Mouse (Mus musculus) megakaryocyte progenitor cell, adult 5-6 weeks (primary cell): Measurements from ENCODE around the gene Pou2af1. TPM values are rescaled to one million over a fixed set of nuclear protein-coding genes. Genes with fewer than 3 reads are reported as not detected.
A peak's percentile ranks its signal among the peaks of the same experiment; 100 is the strongest.

Experiments
- ATAC-seq: replicated peaks from 2 replicates; pipeline ENCODE4 v1.8.0; 2016; ENCODE audit warnings: mild to moderate bottlenecking, moderate TSS enrichment, inconsistent platforms; ENCODE audit not compliant: poor library complexity
- total RNA-seq, 2 experiments: library from RNA; stranded (forward) in 1 of 2; stranded (reverse) in 1 of 2; fragments of 157-497, 149-512 nt in 1 of 2; fragments of 200-1000 nt in 1 of 2; gene quantifications; 2 replicates each; pipeline versions ENCODE4 v1.2.3 to v1.2.4; 2015 to 2017

Pou2af1 gene
- total RNA-seq (2015) (0.39 TPM in 1 of 2 replicates, not detected in the other), total RNA-seq (2017) (not detected in 2 replicates)

DNA sequence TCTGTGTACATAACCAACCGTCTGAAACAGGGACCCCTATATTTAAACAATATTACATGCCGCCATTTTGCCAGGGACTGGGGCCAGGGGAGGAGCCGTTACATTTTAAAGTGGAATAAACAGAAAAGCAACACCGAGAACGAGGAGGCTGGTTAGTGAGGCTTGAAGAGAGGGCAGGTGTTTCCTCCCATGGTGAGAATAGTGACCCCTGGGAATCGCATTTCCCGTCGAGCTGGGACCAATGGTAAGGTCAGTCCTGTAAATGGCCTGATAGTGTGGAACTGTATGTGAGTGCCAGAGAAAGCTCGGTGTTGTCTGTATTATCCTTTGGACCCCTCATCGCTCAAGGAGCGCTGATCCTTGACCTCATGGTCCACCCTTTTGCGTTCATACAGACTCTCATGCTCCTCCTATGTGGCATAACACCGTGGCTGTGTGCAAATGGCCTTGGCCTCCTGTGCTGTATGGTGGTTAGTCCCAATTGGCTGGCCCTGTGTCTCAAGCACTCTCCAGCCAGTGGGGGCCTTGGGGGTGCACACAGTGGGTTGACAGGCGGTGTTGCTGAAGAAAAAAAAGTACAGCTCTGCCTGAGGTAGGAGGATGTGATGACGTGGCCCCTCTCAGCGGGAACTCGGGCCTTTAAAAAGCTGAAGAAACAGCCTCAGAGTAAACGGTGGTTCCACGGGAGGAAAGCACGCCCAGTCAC, at the start of gene Pou2af1:
Gene Pou2af1, plus strand, starts transcription at position 686 of the 706 bp plus-strand sequence.
- ATAC-seq, result no peak

- no peak for ATAC-seq
Measured at GRCm38 (mm10) chr9:51163989-51164388, 49.5 kb upstream of the Pou2af1 start.

GRCm38 (mm10) chr9:51165312-51166180, 48.0 kb upstream of the Pou2af1 start, which contains the start of gene Gm32742:
Gm32742 (minus strand) TSS chr9:51165517.
- peak; percentile 50 for ATAC-seq

- peak; percentile 29; the same call in 1 of the 2 replicates for ATAC-seq
Measured at GRCm38 (mm10) chr9:51167954-51168353, 45.6 kb upstream of the Pou2af1 start.

DNA sequence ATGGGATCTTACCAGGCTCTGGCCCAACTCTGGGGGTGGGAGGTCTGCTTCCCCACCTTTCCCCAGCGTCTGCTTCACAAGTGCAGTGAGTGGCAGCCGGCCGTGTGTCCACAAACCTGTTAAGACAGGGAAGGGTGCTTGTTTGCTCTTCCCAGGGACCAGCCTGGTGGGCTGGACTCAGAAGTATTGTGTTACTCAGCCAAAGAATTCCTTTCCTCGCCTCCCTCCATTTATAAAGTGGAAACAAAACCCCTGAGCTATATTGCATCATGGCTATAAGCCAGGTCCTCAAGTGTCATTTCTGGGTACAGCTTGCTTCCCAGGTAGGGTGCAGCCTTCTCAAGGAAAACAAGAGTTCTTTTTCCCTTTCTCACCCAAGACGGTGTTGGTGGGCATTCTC, 44.8 kb upstream of the Pou2af1 start:
- ATAC-seq, result no peak

DNA sequence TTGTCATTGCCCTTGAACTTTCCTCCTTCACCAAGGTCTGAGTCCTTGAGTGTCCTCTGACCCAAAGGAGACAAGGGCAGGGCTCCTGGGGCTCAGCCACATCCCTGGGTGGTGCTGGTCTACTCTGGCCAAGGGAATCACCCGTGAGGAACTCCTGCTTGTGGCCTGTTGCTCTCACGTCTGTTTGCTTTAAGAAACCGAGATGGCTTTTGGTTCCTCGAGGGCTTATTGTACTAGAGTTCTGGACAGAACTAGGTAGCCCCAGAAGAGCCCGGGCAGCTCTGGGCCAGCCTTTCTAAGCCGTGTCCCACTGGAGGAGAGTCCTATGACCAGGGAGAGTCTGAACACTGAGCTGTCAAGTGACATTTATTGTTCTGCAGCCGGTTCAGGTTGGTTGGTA, 44.4 kb upstream of the Pou2af1 start:
- no peak for ATAC-seq

DNA sequence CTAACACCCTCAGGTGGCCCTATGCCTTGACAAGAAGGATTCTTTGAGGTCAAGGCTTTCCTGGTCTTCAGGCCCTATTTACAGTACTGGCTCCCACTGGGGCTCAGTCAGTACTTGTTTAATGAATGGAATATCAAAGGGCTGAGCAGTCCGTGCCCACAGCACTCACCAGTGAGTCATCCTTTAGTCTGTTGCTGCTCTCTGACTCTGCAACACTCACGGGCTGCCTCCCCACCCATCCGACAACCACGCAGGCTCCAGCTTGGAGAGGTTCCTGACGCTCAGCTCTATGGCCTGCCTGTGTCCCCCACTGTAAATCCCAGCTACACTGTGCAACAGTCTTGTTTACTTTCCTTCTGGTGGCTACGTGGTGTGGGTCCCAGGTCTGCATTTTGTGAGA, 43.2 kb upstream of the Pou2af1 start:
- no peak for ATAC-seq

DNA sequence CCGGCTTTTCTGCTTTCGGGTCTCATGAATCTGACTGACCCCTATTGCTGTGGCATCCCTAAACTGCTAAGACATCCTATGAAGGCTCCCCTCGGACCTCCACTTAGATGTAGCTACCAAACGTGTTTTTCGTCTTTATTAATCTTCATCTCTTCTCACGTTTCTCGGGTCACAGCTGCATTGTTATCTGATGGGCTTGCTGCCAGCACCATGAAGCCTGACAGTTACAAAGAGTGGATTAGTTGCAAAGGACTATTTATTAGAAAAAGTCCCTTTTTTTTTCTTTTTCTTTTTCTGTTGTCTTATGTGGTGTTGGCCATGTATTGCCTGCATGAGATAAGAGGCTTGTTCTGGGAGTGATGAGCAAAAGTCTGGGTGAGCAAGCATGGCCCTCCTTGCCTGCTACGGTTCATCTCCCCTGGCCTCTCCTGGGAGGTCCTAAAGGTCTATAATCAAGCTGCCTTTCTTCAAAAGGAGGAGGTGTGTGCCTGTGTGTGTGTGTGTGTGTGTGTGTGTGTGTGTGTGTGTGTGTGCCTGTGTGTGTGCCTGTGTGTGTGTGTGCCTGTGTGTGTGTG, 38.5 kb upstream of the Pou2af1 start:
- peak; percentile 80 for ATAC-seq

DNA sequence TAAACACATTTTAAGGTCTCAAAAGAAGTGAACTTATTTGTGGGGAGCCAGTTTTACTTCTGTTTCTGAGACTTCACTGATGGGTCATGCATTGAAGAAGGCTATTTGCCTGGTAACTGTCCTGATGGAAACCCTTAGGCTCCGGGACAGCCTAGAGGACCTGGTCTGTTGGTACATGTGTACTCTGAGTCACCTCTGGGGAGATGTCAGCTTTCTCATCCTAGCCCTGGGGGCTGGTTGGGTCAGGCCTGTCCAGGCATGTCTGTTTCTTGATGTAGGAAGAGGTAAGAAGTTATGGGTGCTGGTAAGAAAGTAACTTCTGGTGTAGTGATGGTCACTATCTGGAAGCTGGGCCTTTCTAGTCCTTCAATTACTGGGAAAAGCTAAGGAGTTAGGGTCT, 37.8 kb upstream of the Pou2af1 start:
- ATAC-seq, result no peak

- ATAC-seq, result no peak
Measured at GRCm38 (mm10) chr9:51178297-51178696, 35.2 kb upstream of the Pou2af1 start.

DNA sequence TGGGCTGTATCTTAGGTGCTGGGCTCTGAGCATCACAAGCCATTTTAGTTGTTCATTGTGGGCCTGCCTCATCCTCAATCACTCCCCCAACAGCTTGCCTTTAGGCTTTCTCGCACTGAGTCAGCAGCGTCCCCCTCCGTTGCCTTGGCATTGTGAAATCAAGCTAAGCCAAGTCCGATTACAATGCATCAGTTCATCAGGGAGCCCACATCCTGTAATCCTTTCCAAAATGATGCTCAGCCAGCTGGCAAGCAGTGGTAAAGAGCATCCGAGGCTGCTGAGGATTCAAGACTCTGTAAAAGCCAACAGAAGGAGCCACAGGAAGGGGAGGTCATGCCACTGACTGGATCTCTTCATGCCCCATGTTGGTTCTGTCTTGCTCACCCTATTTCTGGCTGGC, 32.9 kb upstream of the Pou2af1 start:
- no peak for ATAC-seq

DNA sequence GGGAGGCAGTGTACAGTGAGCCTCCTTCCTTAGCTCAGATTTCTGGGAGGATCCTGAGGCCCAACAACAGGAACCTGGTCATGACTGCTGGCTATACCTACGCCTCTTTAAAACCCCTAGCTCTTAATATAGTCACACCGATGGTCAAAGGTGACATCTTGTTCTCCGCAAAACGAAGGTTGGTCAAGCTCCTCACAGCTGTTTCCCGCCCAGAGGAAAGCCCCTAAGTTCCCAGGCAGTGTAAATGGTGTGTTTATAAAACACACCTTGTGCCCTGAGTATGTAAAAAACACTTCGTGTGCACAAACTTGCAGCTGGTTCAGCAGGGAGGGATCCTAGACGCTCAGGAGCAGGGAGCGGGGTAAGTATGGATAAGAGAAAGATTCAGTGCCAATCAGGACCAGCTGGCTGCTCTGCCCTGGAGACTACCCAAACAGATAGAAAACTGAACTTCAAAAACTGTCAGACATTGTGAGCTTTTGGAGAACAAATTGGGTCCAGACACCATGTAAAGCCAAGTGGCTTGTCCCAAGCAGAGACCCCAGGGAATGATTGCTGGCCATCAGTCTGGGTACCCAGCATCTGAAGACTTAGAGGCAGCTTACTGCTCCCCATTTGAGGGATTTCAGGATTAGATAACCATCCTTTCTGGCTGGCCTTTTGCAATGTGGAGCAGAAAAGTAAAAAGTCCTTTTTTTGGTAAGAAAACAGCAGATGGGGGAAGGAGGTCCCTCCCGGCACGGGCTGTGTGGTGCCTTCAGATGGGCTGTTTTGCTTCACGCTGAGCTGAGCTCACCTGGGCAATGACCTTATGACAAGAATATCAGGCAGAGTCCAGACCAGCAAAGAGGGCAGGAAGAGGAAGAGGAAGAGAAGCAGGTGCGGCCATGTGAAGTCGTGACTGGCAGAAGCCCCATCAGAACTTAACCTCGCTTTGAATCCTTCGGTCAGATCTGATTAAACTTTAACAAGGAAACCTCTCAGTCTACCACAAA, 30.5 kb upstream of the Pou2af1 start:
- ATAC-seq, result no peak

- ATAC-seq, result no peak
Measured at GRCm38 (mm10) chr9:51185386-51185785, 28.1 kb upstream of the Pou2af1 start.

GRCm38 (mm10) chr9:51185871-51186270, 27.6 kb upstream of the Pou2af1 start:
- no peak for ATAC-seq

DNA sequence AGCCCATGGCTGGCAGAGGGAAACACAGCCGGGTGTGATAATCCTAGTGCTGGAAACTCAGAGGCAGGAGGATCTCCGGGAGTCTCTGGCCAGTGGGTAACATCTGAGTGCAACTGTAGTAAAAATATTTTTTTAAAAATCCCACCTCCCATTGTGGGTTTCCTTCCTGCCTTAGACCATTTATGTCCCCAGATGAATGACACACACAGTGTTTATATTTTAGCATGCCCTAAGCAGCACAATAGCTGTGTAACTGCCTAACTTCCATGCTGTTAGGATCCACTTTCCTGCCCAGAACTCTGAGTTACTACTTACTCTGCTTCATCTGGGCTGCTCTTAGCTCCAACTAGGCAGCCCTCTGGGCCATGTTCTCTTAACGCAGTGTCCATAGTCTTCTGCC, 22.9 kb upstream of the Pou2af1 start:
- ATAC-seq, result no peak

- ATAC-seq, result peak; percentile 54; the same call in 1 of the 2 replicates
Measured at GRCm38 (mm10) chr9:51194790-51195189, 18.7 kb upstream of the Pou2af1 start.

DNA sequence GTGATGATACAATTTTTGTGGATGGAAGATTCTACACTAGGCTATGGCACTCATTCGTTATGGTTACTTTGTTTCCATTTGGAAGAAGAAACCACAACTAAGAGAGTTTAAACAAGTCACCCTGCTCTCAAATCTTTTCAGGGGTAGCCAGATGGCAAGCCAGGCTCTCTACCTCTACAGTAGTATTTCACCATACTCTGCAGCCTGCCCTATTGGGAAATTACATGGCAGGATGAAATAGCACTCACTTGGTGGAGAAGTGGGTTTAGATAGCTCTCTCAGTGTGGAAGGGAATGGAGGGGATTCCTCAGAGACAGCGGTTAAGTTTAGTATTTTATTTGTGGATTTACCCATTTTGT, 4.6 kb upstream of the Pou2af1 start:
- ATAC-seq, result no peak

DNA sequence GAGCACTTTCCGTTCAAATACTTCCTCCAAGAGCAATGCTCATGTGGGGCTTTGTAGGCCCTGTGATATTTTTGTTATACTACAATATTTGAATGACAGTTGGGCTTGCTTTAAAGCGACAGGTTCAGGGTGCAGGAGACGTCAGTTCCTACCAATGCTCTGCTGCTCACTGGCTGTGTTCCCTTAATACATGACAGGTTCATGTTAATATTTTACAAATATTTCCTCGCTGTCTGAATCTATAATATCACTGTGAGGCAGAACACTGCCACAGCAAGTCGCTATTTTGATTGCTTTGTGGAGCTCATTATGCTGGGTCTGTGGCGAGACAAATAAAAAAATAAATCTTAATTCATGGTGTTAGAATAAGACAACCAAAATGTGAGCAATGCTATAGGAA, 2.3 kb upstream of the Pou2af1 start:
- no peak for ATAC-seq

- no peak for ATAC-seq
Measured at GRCm38 (mm10) chr9:51213729-51214237, 275 bp downstream of the Pou2af1 start.

GRCm38 (mm10) chr9:51215311-51215710, 1.8 kb downstream of the Pou2af1 start:
- no peak for ATAC-seq
